Mouse (Mus musculus) CD8-positive naive resting alpha-beta T cell, adult 57 days (primary cell): ENCODE data around the gene Ptpn9. TPM values are rescaled to one million over a fixed set of nuclear protein-coding genes. Genes with fewer than 3 reads are reported as not detected.

Source experiments
- total RNA-seq: library from RNA; stranded (reverse); gene quantifications from one replicate; pipeline ENCODE4 v1.2.4, GENCODE M21; 2023

Gene Ptpn9
- 8.1 TPM for total RNA-seq

DNA sequence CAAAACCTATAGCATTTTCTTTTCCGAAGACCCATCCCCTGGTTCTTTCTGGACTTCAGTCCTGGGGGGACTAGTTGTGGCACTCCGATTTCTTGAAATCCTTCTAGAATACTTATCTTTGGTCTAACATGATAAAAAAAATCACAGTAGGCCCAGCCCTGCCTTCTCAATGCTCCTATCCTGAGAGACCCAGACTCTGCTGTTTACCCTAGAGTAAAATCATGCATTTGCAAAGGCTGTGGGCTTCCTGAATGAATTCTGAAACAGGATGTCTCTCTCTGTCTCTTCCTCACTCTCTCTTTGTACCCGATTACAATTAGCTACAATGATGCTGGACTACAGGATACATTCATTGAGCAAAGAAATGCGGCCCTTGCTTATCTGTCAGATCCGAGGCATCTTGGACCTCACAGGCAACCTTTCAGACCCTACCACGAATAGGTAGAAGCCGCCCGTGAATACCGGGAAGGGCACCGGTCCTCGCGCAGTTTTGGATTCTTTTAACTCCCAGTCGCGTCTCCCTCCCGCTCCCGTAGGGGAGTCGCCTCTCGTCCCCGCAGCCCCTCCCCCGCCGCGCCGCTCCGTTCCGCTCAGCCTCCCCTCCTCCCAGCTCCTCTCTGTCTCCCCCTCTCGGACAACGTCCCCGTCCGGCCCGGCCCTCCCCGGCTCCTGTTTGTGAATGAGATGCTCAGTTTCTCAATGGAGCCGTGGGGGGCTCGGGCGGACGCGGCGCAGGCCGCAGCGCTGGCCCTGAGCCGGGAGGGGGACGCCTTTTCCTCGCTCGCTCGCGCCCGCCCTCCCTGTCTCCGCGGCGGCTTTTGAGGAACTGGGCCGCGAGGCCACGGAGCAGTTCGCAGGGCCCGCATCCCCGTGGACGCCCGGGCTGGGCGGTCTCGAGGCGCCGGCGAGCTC lies at the start of gene Ptpn9:
Gene Ptpn9 (plus strand): TSS at position 638 of the 912 bp plus-strand sequence.

GRCm38 (mm10) chr9:56950414-56951400 lies 44.0 kb upstream of the Ptpn9 start, which contains the start of gene Snupn:
Snupn (plus strand) TSS chr9:56950878.

GRCm38 (mm10) chr9:57071801-57072351 lies 77.2 kb downstream of the Ptpn9 start, which contains the start of gene Sin3a:
Sin3a (plus strand) TSS chr9:57072040.

Other genes with a start within 250 kb of the Ptpn9 start
- gene Lingo1, start 198.5 kb upstream of the Ptpn9 start, total RNA-seq = not detected
- gene Odf3l1, start 130.2 kb upstream of the Ptpn9 start, total RNA-seq = not detected
- not detected for gene Cspg4, start 129.9 kb upstream of the Ptpn9 start, total RNA-seq
- 11.0 TPM for gene Snx33, start 66.6 kb upstream of the Ptpn9 start, total RNA-seq
- gene Imp3, start 57.4 kb upstream of the Ptpn9 start, total RNA-seq = 97.6 TPM
- gene Snupn, start 44.0 kb upstream of the Ptpn9 start, total RNA-seq = 7.8 TPM
- 101 TPM for gene Sin3a, start 77.1 kb downstream of the Ptpn9 start, total RNA-seq
- gene Man2c1, start 135.8 kb downstream of the Ptpn9 start, total RNA-seq = 159 TPM
- 38.6 TPM for gene Neil1, start 153.4 kb downstream of the Ptpn9 start, total RNA-seq
- 82.2 TPM for gene Commd4, start 163.4 kb downstream of the Ptpn9 start, total RNA-seq
- not detected for gene Trcg1, start 241.6 kb downstream of the Ptpn9 start, total RNA-seq